Mouse (Mus musculus) embryonic fibroblast, embryonic 13.5 days (primary cell): ENCODE measurements at regions not wholly inside any gene's neighbourhood (a gene's known extent, or its start where the extent isn't known, plus 50 kb on each side); places are given as distances from the start of the nearest gene placed in this dataset.
"Not testable (repeated sequence)": the region's sequence is repeated elsewhere in the genome, so short reads cannot be mapped to it uniquely, and the experiment has no call there.

Experiments used
- CTCF ChIP-seq: IDR thresholded peaks from 2 replicates; pipeline ENCODE4 v1.5.1; 2011; ENCODE audit warnings: mild to moderate bottlenecking, control low read depth, low read length, moderate library complexity, borderline replicate concordance; ENCODE audit not compliant: insufficient read depth
- POLR2A ChIP-seq: IDR thresholded peaks from 2 replicates; pipeline ENCODE4 v1.6.1; 2011; ENCODE audit warnings: low read depth, mild to moderate bottlenecking, control low read depth, low read length, moderate library complexity

DNA sequence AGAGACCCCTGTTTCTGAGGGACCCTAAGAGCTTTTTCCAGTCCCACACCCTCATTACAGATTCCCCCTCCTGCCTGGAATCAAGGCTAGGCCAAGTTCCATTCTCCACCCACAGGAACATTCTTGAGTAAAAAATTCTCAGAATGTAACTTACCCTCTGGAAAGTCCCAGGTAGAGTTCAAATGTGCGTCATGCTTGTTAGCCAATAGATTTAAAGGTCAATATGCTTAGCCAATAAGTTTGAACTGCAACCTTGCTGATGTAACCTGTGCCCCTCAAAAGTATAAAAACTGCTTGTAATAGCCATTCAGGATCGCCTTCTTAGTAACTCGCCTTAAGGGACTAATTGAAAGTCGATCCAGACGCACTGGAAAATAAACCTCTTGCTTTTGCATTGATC lies 77.7 kb upstream of the Thpo start:
- TF ChIP-seq POLR2A, CTCF: not testable (repeated sequence)
